Mouse (Mus musculus) myocyte (in vitro differentiated cells): ENCODE results near the gene Pgam2.

Experiments
- E2F4 ChIP-seq: IDR thresholded peaks from one replicate; pipeline ENCODE4 v1.6.1; 2011; ENCODE audit warnings: mild to moderate bottlenecking, control low read depth, moderate library complexity; ENCODE audit not compliant: insufficient read depth
- POLR2A ChIP-seq: IDR thresholded peaks from one replicate; pipeline ENCODE4 v1.6.1; 2011; ENCODE audit warnings: low read depth, mild to moderate bottlenecking, control low read depth, moderate library complexity; ENCODE audit not compliant: insufficient read length
- POLR2AphosphoS2 ChIP-seq: IDR thresholded peaks from one replicate; pipeline ENCODE4 v1.6.1; 2011; ENCODE audit warnings: low read depth, control low read depth; ENCODE audit not compliant: insufficient read length
- USF1 ChIP-seq: IDR thresholded peaks from one replicate; pipeline ENCODE4 v1.6.1; 2011; ENCODE audit warnings: low read depth, mild to moderate bottlenecking, control low read depth, moderate library complexity

DNA sequence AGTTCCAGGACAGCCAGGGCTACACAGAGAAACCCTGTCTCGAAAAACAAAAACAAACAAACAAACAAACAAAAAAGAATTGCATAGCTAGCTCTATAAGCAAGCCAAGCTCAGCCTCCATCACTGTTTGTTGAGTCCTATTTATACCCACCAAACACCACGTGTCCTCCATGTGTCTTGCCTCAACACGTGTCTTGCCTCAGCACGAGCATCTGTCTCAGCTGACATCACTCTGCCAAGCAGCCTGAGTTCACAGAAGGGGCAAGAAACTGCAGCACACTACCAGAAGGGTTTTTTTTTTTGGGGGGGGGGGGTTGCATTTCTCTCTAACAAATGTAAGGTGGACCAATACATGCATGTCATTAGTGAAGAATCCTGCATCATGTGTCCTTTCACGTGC lies 46.9 kb upstream of the Pgam2 start:
- TF ChIP-seq USF1 (peak; percentile 51), POLR2AphosphoS2 (no peak), POLR2A (no peak), E2F4 (no peak)
